Mouse (Mus musculus) left cerebral cortex, adult 2 months (tissue): ENCODE measurements at regions not wholly inside any gene's neighbourhood (a gene's known extent, or its start where the extent isn't known, plus 50 kb on each side); places are given as distances from the start of the nearest gene placed in this dataset.

ENCODE experiments used
- DNase-seq, 2 experiments: peaks; one replicate each; pipeline ENCODE4 v3.0.0; 2021 to 2022; ENCODE audit warnings: low spot score in 2 of 2, mixed read lengths in 1 of 2; ENCODE audit errors: extremely low spot score in 1 of 2
- H3K27ac ChIP-seq: fragments of 200-600 bp; 2 replicates; pipeline ENCODE4 v1.8.1; 2022
- H3K4me3 ChIP-seq: fragments of 200-600 bp; 2 replicates; pipeline ENCODE4 v1.8.1; 2022
- CTCF ChIP-seq: fragments of 200-600 bp; IDR thresholded peaks from 2 replicates; pipeline ENCODE4 v1.8.1; 2022; ENCODE audit warnings: antibody characterized with exemption, mild to moderate bottlenecking, moderate library complexity
- intact Hi-C: fragments of 180-260 bp; cut with DNase I; formaldehyde crosslinking; loops from one replicate; pipeline ENCODE4 v1.15.1; 2025

DNA sequence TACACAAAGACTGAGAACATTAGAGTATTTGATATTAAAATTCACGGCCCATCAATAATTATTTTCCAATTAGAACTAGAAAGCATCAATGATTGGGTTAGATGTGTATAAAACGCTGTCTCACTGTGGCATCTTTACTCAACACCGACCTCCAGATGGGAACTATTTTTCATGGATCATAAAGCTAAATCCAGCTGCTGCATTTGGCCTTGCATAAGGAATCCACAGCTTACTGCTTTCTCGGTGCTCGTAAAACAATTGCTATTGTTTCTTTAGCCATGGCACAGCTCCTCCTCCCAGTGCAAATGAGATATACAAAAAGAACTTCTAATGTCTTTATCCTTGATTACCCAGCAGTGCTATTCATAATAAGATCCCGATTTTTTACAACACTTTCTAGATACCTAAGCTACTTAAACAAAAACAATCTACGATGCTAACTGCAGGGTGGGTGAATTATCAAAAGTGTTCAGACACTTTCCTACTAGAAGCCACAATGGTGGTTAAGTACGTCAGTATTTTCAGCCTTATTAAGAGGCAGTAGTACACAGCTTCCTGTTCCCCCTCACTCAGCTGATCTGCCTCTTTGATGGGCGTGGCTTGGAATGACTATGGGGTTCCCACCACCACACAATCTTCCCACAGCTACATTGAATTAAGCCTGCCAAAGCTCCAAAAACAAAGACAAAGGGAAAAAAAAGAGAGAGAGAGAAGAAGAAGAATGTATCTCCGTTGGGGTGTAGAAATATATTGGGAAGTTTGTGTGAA lies 134.4 kb upstream of the Zic4 start:
- no peak overlapping the region for H3K27ac ChIP-seq
- DNase-seq: no peak
- TF ChIP-seq CTCF: no peak
- H3K4me3 ChIP-seq: no peak overlapping the region
- intact Hi-C loops: no loop called here

DNA sequence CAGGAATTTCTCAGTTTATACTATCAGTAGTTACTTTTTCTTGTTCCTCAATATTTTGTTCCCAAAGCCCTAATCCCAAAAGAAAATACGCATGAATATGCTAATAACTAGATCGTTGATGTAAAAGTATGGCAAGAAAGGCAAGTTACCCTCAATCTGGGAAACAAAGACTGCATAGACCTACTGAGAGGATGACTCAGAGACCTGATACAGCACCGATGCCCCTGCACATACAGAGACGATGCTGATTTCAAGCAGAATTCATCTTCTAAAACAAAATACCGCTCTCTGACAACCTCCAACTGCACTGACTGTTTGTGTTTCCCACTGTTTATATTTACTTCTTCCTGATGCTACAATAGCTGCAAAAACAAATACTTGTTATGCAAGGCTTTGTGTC lies 133.7 kb upstream of the Zic4 start:
- DNase-seq: no peak
- no peak for TF ChIP-seq CTCF
- intact Hi-C loops: no loop called here
- no peak overlapping the region for H3K4me3 ChIP-seq
- H3K27ac ChIP-seq: no peak overlapping the region

- no peak overlapping the region for H3K27ac ChIP-seq
- TF ChIP-seq CTCF: no peak
- DNase-seq: no peak
- intact Hi-C loops: no loop called here
- H3K4me3 ChIP-seq: no peak overlapping the region
Measured at GRCm38 (mm10) chr9:91253886-91254285, 108.3 kb upstream of the Zic4 start.

GRCm38 (mm10) chr9:91291340-91291739 lies 70.9 kb upstream of the Zic4 start:
- DNase-seq: no peak
- peak; percentile 3 for TF ChIP-seq CTCF
- Histone ChIP-seq H3K4me3 (no peak overlapping the region), H3K27ac (no peak overlapping the region)
- intact Hi-C loops: no loop called here
